Mouse (Mus musculus): ENCODE measurements around the gene Spata18.

DNA sequence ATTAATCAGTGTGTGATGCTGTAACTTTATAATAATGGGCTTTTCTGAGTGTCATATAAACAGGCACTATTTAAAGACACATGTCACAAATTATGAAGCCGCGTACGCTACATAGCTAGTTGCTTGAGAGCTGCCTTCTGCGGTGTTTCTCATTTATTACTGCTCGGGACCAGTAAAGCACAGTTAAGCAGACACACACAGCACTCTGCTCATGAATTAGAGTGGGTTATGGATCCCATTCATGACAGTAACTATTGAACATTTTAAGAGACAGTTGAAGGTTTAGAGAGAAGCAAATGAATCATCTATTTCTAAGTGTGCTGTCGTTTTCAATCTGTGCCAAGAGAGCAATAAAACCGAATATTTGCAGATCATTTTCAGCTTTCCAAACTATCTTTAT, 24.3 kb upstream of the Spata18 start:
- TF ChIP-seq POLR2A (IDR thresholded peaks at IDR 0.05; ENCODE audit: borderline replicate concordance, low read depth, low read length): no peak
- TF ChIP-seq CTCF (IDR thresholded peaks at IDR 0.05; ENCODE audit: low read depth, low read length): no peak
